Mouse (Mus musculus) lung, embryonic 14.5 days (tissue): ENCODE results near the gene Ctns. TPM values are rescaled to one million over a fixed set of nuclear protein-coding genes. Genes with fewer than 3 reads are reported as not detected.

Experiments
- ATAC-seq: fragments of 200-750 bp; cut with Nextera tagmentation; 2 replicates; pipeline ENCODE4 v1.8.0; 2017; ENCODE audit warnings: mild to moderate bottlenecking, moderate TSS enrichment, moderate library complexity; ENCODE audit not compliant: insufficient read depth
- DNase-seq: peaks from one replicate; pipeline ENCODE4 v3.0.0-alpha.2; 2015
- H3K27ac ChIP-seq: fragments of 300-500 bp; sonication (generic); 2 replicates; pipeline ENCODE4 v1.5.1; 2014; ENCODE audit warnings: low read depth, mild to moderate bottlenecking, moderate library complexity
- H3K27me3 ChIP-seq: fragments of 300-500 bp; sonication (generic); 2 replicates; pipeline ENCODE4 v1.6.1; 2014; ENCODE audit warnings: low read length, control low read depth; ENCODE audit not compliant: insufficient read depth
- H3K36me3 ChIP-seq: fragments of 300-500 bp; sonication (generic); 2 replicates; pipeline ENCODE4 v1.6.1; 2014; ENCODE audit warnings: control low read depth; ENCODE audit not compliant: insufficient read depth
- H3K4me1 ChIP-seq: fragments of 300-500 bp; sonication (generic); 2 replicates; pipeline ENCODE4 v1.6.1; 2014; ENCODE audit warnings: antibody characterized with exemption, control low read depth; ENCODE audit not compliant: insufficient read depth
- H3K4me2 ChIP-seq: fragments of 300-500 bp; sonication (generic); 2 replicates; pipeline ENCODE4 v1.6.1; 2014; ENCODE audit warnings: mild to moderate bottlenecking
- H3K4me3 ChIP-seq: fragments of 300-500 bp; sonication (generic); 2 replicates; pipeline ENCODE4 v1.5.1; 2014; ENCODE audit warnings: low read depth, low read length
- H3K9ac ChIP-seq: fragments of 300-500 bp; sonication (generic); 2 replicates; pipeline ENCODE4 v1.6.1; 2014
- H3K9me3 ChIP-seq: fragments of 300-500 bp; sonication (generic); 2 replicates; pipeline ENCODE4 v1.6.1; 2016; ENCODE audit warnings: low read depth, low read length, control low read depth
- CTCF ChIP-seq: IDR thresholded peaks from 2 replicates; pipeline ENCODE4 v1.5.1; 2016; ENCODE audit warnings: antibody characterized with exemption, low read depth
- WGBS: fragments of 180-500 bp; shearing (Covaris S2); extraction: QIAGEN DNeasy Blood & Tissue Kit; methylation state at CpG from one replicate; pipeline ENCODE4 v1.1.7; 2014; 5-methylcytosine and 5-hydroxymethylcytosine counted together
- polyA plus RNA-seq: library from polyadenylated mRNA; unstranded; fragments of >200 nt; fragmentation: Nextera tagmentation; extraction: Ambion mirVana; gene quantifications from 2 replicates; pipeline ENCODE4 v1.2.1, GENCODE M21; 2014

Ctns gene
- polyA plus RNA-seq, 1 experiment from 2014 or later = 11.4 TPM

DNA sequence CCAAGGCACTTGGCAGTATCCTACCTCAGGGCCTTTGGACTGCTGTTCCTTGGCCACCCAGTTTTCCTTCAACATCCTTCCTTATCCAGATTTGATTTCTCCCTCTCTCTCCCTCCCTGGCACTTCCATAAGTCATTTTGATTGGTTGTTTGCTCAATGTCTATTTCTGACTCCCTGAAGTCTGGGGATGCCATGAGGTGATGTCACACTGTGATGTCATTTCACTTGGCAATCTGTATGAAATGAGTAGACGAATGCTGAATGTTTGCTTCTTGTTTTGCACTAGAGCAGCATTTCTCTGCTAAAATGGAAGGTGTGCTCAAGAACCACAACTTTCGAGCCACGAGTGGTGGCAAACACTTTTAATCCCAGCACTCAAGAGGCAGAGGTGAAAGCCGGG, 37.2 kb downstream of the Ctns start:
- Histone ChIP-seq H3K9ac (no peak overlapping the region), H3K4me2 (no peak overlapping the region), H3K27me3 (peaks cover 24% of the 10 kb centered on the region), H3K36me3 (no peaks in the 10 kb centered on the region), H3K4me1 (peaks cover 6% of the 10 kb centered on the region), H3K4me3 (no peak overlapping the region), H3K9me3 (no peaks in the 10 kb centered on the region), H3K27ac (no peak overlapping the region)
- no peak for ATAC-seq
- 84% methylated on average over 4 of the region's 4 CpGs for WGBS
- no peak for TF ChIP-seq CTCF
- no peak for DNase-seq

DNA sequence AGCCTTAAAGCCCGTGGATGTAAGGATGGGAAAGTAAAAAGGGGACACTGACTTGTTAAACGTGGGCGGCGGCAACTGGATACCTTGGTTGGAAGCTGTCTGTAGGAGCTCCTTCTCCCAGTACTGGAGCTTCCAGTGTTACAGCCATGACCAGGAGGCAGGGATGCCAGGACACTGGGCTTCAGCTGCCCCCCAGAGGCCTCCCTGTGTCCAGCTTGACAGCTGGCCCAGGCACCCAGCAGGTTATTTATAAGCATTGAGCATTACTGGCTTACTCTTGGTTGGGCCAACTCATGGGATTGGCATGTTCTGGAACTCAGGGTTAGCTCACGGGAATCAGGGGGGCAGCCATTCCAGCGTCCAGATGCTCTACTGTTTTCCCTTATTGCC, 38.0 kb downstream of the Ctns start:
- WGBS = 30% methylated on average over 6 of the region's 6 CpGs
- Histone ChIP-seq H3K27me3 (peaks cover 24% of the 10 kb centered on the region), H3K36me3 (no peaks in the 10 kb centered on the region), H3K9me3 (no peaks in the 10 kb centered on the region), H3K27ac (no peak overlapping the region), H3K9ac (peak overlapping the region; percentile 39; the same call in 1 of the 2 replicates), H3K4me3 (peak overlapping the region; percentile 38), H3K4me2 (peak overlapping the region; percentile 81), H3K4me1 (peaks cover 6% of the 10 kb centered on the region)
- ATAC-seq = peak; percentile 47; the same call in 1 of the 2 replicates
- no peak for TF ChIP-seq CTCF
- DNase-seq = no peak

DNA sequence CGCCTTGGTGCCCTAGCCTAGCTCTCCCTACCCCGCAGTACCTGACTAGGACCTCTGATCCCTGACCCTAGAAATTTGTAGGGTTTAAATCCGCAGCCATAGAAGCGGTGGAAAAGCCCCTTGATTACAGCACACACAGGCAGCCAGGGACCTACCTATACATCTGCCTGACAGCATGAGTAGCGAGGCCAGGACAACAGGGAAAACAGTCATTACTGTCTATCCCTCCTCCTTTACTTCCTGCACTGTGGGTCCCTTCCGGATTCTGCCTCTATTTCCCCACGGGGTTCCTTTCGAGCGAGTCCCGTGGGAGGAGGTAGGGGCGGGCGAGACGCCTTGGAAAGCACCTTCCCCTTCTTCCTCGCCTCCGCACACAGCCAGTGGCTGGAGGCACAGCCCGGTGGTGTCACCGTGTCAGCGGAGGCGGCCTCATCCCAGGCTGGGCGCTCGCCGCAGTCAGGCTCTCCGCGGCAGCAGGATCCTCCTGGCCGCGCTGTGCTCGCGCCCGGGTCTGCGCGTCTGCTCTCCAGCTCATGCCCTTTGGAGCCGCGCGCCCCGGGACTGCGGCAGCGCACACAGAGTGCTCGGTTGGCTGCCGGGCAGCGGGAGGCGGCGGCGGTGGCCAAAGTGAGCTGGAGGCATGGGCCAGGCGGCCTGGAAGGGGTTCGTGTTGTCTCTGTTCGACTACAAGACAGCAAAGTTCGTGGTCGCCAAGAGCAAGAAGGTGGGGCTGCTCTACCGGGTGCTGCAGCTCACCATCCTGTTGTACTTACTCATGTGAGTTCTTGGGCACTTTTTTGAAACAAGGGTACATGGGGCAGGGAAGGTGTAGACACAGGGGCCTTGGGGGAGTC, 38.7 kb downstream of the Ctns start, which contains the start of gene P2rx5:
TSS of gene P2rx5 (plus strand) at position 465 of the 854 bp plus-strand sequence.
- H3K4me1 ChIP-seq = peaks cover 6% of the 10 kb centered on the region
- ATAC-seq = peak; percentile 81
- H3K4me3 ChIP-seq = peak within 1 kb of the TSS; percentile 38
- H3K9ac ChIP-seq = peak within 1 kb of the TSS; percentile 39
- WGBS = 2% methylated on average over 49 of the region's 49 CpGs
- H3K36me3 ChIP-seq = no peaks in the 10 kb centered on the region
- peak within 1 kb of the TSS; percentile 81 for H3K4me2 ChIP-seq
- H3K27me3 ChIP-seq = peaks cover 24% of the 10 kb centered on the region
- DNase-seq = peak; percentile 71
- no peak within 1 kb of the TSS for H3K27ac ChIP-seq
- TF ChIP-seq CTCF = no peak
- no peaks in the 10 kb centered on the region for H3K9me3 ChIP-seq

DNA sequence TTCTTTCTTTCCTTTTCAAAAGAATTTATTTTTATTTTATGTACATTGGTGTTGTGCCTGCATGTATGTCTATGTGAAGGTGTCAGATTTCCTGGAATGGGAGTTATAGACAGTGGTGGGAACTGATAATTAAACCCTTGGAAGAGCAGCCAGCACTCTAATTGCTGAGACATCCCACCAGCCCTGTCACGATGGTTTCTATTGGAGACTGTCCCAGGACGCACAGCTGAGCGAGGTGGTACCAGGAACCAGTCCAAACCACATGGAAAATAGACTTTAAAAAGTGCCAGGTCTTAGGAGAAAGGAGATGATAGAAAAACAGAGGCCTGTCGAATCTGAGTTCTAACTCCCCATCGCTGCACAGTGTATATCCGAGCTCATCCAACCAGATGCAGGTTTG, 43.8 kb downstream of the Ctns start:
- no peak for ATAC-seq
- Histone ChIP-seq H3K4me1 (no peaks in the 10 kb centered on the region), H3K27me3 (peaks cover 15% of the 10 kb centered on the region), H3K4me2 (no peak overlapping the region), H3K4me3 (no peak overlapping the region), H3K36me3 (no peaks in the 10 kb centered on the region), H3K27ac (no peak overlapping the region), H3K9ac (no peak overlapping the region), H3K9me3 (no peaks in the 10 kb centered on the region)
- WGBS = 68% methylated on average over 6 of the region's 6 CpGs
- TF ChIP-seq CTCF = no peak
- DNase-seq = no peak

DNA sequence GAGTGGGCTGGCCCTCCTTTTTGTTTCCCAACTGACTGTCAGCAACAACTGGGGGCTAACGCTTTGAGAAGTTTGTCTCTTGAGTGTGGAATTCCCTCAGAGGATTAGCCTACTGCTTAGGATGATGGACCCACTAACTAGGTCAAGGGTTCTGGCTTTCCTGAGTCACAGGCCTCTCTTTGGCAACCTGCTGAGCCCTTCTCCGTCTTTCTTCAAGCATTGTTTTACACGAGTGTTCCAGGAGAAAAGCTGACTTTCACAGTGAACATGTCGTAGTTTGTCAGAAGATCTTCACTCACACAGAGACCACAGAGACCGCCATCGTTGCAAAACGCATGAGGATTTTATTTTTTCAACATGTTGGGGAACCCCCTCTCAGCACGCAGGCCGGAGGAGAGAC, 50.6 kb downstream of the Ctns start:
- WGBS = 74% methylated on average over 9 of the region's 9 CpGs
- Histone ChIP-seq H3K9me3 (no peaks in the 10 kb centered on the region), H3K4me3 (no peak overlapping the region), H3K4me2 (no peak overlapping the region), H3K27ac (no peak overlapping the region), H3K36me3 (no peaks in the 10 kb centered on the region), H3K9ac (no peak overlapping the region), H3K27me3 (no peaks in the 10 kb centered on the region), H3K4me1 (no peaks in the 10 kb centered on the region)
- DNase-seq (no peak), ATAC-seq (no peak)
- no peak for TF ChIP-seq CTCF

DNA sequence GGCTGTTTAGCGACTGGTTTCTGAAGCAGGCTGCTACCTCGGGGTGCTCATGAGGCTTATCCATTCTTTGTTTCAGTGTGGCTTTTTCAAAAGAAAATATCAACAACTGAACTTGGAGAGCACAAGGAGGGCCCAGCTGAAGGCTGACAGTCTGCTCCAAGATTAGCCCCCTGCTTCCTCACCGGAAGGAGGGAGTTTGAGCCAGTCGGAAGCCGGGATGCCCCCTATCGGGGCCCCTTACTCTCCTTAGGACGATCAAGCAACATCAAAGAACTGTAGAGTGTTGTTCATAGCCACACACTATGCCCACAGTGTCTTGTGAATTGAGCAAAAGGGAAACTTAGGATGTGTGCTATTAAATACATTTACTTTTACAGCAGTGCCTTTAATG, 51.9 kb downstream of the Ctns start:
- Histone ChIP-seq H3K4me1 (no peaks in the 10 kb centered on the region), H3K9me3 (no peaks in the 10 kb centered on the region), H3K9ac (no peak overlapping the region), H3K4me3 (no peak overlapping the region), H3K27ac (no peak overlapping the region), H3K4me2 (no peak overlapping the region), H3K27me3 (no peaks in the 10 kb centered on the region), H3K36me3 (no peaks in the 10 kb centered on the region)
- DNase-seq (no peak), ATAC-seq (no peak)
- TF ChIP-seq CTCF = no peak
- 52% methylated on average over 7 of the region's 7 CpGs for WGBS

DNA sequence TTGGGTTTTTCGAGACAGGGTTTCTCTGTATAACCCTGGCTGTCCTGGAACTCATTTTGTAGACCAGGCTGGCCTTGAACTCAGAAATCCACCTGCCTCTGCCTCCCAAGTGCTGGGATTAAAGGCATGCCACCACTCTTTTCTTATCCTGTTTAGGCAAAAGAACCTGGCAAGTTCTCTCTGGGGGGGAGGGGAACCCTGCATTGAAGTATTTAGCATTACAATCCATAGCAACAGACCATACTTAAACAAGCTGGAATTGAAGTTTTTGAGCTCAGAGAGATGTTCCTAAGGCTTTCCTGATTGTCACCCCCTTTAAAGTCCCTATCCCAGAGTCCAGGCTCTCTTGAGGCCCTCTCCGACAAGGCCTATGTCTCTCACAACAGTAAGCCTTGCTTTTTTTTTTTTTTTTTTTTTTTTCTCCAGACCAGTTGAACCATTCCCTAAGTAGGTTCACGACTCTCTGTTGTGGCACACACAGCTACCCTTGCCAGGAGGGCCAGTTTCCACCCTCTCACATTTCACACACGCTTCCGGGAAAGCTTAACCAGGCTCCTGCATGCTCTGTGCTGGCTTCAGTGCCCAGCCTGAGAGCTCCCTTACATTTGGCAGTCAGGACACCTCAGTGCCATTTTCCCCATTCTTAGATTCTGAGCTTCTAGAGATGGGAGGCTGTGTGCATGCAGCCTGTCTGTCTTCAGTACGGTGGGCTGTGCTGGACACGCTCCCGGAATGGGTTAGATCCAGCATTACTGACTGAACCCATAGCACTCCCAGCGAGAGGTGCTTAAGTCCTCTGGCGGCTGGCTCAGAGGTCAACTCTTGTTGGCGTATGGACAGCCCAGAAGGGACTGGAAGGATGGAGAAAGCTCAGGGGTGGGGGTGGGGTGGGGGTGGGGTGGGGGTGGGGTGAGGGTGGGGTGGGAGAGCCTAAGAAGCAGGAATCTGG, 52.5 kb downstream of the Ctns start:
- H3K27ac ChIP-seq = no peak overlapping the region
- H3K36me3 ChIP-seq = no peaks in the 10 kb centered on the region
- no peak overlapping the region for H3K4me2 ChIP-seq
- H3K27me3 ChIP-seq = no peaks in the 10 kb centered on the region
- DNase-seq (no peak), ATAC-seq (no peak)
- TF ChIP-seq CTCF = no peak
- no peaks in the 10 kb centered on the region for H3K4me1 ChIP-seq
- 50% methylated on average over 11 of the region's 11 CpGs for whole genome bisulfite sequencing
- no peak overlapping the region for H3K9ac ChIP-seq
- no peaks in the 10 kb centered on the region for H3K9me3 ChIP-seq
- H3K4me3 ChIP-seq = no peak overlapping the region
